Mouse (Mus musculus) MN1 (cell line): ENCODE data around the gene Zc3h12a.

Source experiments
- DNase-seq: peaks from one replicate; pipeline ENCODE4 v3.0.0-alpha.2; 2016; ENCODE audit warnings: low spot score

Gene Zc3h12a

DNA sequence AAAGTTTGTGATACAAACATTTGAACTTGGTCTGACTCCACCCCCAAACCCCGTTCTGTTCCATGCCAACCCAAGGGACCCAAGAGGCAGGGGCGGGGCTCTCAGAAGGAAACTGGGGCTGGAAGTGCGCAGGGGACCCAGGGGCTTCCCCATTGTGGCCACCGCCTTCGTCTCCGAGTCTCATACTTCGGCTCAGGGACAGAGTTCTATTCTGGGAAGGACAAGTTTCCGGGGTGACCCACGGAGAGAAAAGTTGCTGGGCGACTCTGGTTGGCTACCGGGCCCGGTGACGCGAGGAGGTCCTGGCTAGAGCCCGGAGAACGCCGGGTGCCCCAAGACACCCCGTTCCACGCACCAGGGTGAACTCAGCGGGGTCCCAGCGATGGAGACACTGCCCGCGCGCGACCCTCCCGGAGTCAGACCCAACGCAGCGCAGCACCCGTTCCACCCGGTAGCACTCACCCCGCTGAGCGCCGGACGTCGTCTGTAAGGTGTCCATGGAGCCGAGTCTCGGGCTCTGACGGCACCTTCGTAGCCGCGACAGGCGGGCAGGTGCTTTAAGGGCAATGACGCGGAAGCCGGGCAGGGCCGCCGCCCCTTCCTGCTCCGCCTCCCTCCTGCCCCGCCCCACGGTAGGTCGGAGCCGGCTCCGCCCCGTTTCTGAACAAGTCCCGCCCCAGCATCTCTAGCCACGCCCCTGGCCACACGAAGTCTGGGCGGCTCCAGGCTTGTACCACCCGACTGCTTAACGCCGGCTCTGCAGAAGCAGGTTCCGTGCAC is at the start of gene Zc3h12a:
Gene Zc3h12a, minus strand, starts transcription at position 536 of the 780 bp plus-strand sequence.
- DNase-seq, result peak; percentile 81

DNA sequence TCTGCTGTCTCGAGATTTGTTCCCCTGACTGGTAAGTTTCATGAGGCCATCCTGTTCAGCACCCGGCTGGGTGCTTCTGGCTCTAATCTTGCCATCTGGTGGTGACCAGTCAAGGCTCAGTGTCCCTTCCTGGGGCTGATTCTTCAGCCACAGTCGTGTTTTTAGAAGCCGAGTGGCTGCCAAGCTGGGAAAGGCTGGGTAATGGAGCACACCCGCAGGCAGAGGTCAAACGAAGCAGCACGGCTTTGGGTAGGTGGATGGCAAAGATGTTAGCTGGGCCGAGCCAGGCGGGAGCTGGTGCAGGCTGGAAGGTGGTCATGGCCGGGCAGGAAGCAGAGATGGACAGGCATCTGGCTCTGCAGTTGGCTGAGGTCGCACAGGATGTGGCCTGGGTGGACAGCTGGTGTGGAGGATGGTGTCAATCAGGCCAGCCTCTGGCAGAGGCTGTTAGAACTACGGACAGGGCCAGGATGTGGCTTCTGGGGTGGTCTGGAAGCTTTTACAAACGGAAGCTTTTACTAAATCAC is 49.1 kb upstream of the Zc3h12a start:
- peak; percentile 77 for DNase-seq

DNA sequence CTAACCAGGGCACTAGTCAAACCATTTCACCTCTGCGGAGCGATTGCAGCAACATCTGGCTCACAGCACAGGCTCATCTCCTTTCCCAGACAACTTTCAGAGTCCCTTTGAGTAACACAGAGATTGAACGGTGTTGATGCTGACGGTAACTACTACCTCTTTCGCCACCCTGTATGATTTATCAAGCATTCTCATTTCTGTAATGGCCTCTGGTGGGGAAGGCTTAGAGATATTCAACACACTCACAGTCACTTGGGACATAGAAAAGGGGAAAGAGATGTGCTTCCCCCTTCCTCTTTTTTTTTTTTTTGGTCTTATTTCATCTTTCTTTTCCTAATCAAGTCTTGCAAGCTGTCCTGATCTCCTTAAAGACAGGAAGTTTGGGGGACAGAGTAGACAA is 48.5 kb upstream of the Zc3h12a start:
- DNase-seq, result no peak

DNA sequence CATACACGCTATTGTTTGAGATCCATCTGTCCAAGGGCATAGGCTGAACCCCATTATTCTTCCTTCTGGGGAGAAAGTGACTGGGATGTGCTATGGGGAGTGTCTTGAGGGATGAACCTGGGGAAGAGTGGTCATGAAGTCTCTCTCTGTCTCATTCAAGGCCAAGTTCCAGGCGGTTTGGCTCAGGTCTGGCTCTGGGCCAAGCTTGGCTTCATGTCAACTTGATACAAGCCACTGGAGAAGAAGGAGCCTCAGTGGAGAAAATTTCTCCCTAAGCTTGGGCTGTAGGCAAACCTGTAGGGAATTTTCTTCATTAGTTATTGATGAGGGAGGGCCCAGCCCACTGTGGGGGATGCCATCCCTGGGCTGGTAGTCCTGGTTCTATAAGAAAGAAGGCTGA is 48.0 kb upstream of the Zc3h12a start:
- peak; percentile 24 for DNase-seq

DNA sequence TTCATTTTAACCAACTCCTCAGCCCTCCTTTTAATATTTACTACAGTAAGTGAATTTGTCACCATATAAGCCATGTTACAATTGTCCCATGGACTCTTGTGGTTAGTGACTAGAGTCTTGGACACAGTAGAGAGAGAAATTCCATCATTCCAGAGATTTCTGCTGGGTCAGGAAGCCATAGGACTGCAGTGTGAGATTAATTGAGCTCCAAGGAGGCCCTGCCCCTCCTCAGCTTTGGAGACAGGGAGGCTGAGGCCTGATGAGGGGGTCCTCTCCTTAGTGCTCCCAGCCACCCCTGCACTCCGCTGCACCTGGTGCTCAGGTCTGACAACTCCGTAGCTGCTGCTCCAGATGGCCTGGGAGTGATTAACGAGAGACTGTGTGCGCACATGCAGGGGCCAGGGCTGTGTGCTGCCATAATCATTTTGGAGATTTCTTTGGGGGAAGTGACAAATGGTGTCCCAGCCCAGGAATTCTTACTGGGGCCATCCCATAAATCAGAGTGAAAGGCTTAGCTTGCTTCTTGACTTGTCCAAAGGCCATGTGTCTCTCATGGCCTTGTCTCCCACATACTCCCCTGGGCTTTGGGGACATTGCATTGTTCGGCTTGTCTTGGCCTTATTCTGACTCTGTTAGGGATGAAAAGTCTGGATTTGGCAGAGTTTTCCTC is 47.0 kb upstream of the Zc3h12a start:
- no peak for DNase-seq

DNA sequence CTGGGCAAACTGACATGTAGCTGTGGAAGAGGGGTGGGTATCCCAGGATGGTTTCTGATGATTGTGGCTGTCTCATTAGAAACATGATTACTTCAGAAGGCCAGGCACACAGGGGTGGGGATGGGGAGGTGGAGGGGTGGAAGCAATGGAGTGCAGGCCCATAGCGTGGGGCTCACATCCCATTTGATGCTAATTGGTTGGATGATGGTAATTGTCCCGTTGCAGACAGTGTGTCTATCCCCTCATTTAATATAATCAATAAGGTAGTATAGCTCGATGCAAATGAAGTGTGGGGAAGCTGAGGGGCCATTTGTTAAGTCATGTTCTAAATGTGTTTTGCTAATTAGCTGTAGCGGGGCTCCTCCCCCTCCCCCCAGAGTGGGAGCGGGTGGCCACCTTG is 45.5 kb upstream of the Zc3h12a start:
- DNase-seq, result no peak

DNA sequence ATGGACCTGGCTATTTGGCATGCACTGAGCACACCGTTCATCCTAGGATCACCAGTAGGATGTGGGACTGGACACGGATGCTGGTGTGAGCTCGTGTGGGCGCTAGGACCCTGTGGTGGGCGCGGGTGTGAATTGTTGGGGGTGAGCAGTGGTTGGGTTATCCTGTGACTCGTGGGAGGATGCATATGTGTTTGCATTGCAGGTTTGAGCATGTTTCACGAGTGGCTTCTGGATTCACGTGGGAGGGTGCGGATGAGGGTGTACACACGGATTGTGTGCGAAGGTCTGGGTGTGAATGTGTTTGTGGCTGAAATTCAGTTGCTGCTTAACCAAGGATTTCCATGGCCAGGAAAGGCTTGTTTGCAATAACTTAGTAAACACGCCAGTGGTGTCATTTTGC is 45.1 kb upstream of the Zc3h12a start:
- DNase-seq, result no peak

DNA sequence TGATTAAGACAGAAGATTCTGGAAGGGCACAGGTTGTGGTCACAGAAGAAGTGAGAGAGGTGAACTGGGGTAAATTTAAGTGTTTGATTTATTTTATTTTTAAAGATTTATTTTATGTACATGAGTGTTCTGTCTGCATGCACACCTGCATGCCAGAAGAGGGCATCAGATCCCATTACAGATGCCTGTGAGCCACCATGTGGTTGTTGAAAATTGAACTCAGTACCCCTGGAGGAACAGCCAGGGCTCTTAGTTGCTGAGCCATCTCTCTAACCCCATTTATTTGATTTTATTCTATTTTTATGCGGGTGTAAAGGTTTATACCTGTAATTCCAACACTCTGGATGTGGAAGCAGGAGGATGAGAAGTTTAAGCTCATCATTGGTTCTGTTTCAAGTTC is 40.1 kb upstream of the Zc3h12a start:
- DNase-seq, result no peak

DNA sequence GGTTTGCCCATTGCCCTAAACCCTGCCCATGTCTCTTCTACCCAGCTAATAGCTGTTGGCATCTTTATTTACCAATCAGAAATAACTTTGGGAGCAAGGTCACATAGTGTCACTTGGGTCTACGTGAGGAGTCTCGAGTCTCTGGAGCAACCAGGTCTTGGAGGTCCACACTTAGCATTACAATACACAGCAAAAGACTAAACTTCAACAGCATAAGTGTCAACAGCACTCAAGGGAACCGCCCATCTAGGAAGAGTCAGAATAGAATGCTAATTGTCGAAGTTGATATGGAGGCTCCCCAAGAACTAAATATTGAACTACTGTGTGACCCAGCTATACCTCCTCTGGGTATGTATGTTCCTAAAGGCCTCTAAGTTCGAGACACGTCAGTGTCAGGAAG is 37.2 kb upstream of the Zc3h12a start:
- no peak for DNase-seq

DNA sequence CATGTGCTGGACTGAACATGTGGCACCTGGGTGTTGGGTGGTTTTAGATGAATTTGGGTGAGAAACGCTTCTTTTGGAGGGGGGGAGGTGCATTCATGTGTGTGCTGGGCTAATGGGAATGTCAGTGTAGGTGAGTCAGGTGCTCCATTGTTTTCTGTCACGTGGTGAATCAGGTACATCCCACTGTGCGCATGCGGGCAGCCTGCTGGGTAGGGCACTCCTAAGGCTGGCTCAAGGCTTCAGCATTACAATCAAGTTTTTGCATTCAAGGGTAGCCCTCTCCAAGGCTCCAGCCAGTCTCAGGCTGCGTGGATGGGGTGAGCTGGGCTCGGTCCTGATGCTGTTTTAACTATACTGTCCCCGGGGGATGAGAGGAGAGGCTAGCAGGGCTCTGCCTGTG is 35.1 kb upstream of the Zc3h12a start:
- DNase-seq, result no peak

DNA sequence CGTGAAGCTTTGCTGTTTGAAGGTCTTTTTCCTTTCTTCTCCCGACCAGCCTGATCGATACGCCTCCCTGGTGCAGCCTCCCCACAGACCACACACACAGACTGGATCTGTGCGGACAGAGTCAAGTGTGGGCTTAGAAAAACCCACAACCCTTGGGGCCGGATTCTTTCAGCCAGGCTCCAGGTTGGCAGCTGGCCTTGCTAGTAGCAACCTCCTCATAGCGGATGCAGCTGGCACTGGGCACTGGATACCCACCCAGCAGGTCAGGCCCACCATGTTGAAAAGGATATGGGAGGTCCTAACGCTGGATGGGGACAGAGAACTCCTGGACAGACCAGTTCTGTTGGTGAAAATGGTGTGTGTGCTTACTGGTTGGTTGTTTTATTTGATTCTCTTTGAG is 33.8 kb upstream of the Zc3h12a start:
- DNase-seq, result no peak

DNA sequence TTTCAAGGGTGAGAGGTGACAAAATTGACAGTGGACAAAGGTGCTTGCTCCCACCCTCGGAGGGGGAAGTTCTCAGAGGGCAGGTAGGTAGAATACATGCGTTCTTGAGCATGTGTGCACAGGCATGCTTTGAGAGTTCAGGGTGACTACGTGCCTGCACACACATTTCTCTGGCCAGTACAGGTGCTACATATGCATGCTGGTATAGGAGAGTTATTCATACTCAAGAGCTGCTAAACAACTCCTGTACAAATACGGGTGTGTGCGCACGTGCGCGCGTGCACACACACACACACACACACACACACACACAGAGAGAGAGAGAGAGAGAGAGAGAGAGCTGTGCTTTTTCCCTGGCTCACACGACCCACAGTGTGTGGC is 33.3 kb upstream of the Zc3h12a start:
- no peak for DNase-seq

DNA sequence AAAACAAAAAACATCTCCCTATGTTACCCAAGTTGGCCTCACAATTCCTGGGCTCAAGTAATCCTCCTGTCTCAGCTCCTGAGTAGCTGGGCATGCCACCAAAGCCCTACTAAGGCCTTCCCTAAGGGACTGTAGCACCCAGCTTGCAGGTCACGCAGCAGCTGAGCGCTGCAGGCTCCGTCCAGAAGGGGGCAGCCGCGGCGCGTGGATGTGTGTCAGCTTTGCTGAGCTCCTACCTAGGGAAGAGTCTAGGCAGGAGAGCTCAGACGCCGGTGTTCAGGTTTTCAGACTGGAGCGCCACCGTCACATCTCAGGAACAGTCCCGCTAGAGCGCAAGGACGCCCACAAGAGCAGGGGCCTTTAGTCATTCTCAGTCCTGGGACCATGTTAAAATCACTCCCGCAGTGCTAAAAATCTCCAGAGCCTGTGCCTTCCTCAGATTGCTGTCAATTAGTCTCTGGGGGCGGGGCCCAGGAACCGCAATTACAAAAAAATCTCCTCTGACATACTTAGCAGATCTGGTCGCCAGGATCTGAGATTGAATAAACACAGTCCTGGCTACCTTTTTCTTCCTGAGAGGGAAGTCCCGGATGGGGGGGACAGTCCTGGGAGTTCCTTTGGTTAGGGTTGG is 32.8 kb upstream of the Zc3h12a start:
- DNase-seq, result peak; percentile 88

DNA sequence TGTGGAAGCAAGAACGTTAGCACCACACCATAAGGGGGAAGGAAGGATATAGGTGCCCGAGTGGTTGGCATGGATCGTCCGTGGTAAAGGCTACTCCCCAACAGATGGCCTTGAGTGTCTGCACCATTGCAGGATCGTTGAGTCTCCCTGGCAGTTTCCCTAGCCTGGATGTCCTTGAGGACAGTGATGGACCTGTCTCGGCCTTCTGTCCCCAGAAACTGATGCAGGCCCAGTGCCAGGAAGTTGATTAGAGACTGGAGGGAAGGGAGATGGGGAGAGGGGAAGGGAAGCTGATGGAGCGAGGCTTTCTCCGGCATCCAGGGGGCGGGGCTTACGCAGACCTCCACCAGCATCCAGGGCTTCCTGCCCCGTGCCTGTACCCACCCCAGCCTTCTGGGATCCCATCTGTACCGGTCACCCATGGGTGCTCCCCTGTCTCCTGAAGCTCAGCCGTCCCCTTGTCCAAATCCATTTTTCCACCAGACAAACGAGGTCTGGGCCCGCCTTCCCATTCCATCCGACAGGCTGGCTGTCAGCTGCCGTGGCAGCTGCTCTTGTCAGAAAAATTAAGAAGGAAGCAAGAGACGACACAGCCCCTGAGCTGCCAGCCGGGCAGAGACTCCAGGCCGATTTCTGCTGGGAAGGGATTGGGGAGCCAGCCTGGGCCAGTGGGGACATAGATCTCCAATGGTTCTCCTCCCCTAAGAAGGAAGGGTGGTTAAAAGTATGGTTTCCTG is 31.1 kb upstream of the Zc3h12a start:
- peak; percentile 59 for DNase-seq

DNA sequence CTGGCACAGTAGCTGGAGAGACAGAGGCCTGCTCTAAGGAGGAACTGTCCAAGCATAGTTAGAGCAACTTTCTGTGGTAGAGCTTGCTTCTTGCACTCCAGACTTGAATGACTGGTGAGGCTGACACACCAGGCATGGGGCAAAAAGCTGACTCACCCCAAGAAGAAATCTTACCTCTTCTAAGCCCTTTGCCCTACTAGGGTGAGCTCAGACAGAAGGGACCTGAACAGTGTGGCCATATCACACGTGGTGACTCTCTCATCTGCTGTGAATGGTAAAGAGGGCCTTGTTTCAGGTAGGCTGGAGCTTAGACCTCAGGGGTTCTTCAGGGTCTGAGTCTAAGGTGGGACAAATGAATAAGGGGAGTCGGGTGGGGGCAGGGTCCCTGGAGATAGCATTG is 30.4 kb upstream of the Zc3h12a start:
- no peak for DNase-seq

DNA sequence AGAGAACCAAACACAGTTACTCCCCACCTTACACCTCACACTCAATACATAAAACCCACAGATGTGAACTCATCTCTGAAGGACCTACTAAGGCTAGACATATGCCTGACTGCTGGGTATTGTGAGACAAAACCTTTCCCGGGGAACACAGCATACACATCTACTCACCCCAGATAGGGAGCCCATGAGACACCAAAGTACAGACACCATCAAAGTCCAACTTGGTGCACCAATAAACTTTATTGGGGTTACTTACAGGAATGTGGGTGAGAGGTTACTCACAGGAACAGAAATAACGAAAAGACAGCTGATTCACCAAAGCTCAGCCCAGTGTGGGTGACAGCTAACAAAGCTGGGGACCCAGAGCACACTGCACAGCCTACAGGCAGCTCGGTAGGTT is 29.7 kb upstream of the Zc3h12a start:
- DNase-seq, result no peak

DNA sequence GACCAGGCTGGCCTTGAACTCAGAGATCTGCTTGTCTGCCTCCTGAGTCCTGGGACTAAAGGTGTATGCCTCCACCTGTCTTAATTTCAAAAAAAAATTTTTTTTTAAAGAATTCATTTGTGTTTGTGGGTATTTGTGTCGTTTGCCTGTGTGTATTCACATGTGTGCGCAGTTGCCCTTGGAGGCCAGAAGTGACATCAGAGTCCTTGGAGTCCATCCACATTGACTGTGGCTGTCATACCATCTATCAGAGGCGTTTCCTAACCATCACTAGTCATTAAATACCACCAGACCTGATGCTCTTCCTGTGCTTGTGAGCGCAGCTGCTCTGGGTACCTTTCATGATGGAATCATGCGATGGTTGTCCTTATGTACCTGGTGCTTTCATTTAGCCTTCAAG is 28.0 kb upstream of the Zc3h12a start:
- DNase-seq, result no peak

DNA sequence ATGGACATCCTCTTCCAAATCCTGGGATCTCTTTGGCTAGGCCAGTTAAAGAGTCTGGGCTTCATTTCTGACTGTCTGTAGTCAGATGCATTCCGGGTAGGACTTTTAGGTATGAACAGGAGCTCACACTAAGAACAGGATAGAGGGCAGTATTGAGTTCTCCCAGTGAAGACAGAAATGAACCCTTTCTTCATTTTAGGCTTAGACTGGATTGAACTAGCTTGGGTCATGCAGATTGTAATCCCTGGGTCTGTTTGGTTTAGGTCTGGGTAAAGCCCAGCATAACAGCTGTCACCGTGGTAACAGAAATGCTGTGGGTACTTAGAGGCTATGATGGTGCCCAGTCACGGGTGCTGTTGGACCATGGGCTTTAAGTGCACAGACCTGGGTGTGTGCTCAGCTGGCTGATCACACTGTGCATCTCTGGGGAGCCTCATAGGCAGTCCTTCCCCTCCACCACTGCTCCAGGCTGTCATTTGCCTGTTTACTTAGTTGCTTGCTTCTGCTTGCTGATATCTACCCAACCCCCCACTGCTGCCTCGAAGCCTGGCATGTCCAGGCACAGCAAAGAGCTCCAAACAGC is 26.1 kb upstream of the Zc3h12a start:
- DNase-seq, result peak; percentile 74

DNA sequence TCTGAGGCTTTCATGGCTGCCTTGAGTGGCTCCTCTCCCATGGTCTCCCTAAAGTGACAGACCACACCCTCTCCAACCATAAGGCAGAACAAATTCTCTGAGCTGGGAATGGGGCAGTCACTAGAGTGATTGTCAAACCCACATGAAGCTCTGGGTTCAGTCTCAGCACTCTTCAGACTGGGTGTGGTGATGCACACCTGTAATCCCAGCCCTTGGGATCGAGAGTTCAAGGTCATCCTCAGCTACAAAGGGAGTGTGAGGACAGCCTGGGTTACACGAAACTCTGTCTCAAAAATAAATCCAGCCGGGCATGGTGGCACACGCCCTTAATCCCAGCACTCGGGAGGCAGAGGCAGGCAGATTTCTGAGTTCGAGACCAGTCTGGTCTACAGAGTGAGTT is 24.8 kb upstream of the Zc3h12a start:
- DNase-seq, result no peak

DNA sequence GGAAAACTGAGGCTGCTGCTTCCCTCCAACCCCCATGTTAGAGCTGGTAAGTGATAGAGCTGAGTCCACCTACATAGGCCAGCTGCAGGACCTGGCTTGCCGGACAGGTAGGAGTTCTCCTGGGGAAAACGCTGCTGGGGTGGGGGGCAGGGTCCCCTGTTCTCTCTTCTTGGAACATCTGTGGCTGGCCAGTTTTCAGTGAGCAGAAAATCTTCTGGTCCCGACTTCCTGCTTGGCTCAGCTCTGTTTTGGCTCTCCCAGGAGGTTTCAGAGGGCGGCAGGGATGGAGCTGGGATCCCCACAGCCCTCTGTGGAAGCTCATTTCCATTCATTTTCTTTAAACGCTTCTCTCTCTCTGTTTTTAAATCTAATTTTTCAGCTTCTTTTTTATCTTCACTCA is 21.8 kb upstream of the Zc3h12a start:
- no peak for DNase-seq

DNA sequence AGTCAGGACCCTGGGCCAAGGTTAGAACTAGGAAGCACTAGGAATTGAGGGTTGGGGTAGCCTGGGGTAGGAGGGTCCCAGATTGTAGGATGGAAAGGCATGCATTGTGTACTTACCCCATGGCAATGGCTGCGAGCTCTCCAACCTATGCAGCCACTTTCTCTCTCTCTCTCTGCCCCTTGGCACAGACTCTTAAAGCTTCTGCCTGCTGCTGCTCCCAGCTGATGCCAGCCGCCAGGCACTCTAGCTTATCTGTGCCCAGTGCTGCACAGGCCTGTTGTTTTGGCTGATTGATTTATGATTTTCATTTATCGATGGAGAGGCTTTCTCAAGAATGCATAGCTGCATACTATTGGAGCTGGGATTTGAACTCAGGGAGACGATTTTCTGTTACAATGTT is 20.3 kb upstream of the Zc3h12a start:
- DNase-seq, result no peak

DNA sequence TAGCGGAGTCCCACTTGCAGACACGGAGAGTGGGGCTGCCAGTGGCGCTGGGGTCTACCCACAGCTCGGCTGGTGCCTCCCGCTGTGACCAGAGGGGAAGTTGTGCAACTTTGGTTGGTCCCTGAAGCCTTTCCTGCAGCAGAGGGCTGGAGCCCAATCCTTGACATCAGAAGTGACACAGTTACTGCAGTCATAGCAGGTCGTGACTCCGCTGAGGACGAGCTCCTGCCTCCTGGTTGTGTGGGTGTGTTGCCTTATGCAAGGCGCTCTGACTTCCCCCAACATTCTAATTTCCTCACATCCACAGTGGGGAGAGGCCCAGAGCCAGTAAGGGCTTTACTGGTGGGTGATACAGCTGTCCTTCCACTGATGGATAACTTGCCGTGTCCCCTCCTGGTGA is 17.6 kb upstream of the Zc3h12a start:
- DNase-seq, result no peak
